In the genomic region with DNA sequence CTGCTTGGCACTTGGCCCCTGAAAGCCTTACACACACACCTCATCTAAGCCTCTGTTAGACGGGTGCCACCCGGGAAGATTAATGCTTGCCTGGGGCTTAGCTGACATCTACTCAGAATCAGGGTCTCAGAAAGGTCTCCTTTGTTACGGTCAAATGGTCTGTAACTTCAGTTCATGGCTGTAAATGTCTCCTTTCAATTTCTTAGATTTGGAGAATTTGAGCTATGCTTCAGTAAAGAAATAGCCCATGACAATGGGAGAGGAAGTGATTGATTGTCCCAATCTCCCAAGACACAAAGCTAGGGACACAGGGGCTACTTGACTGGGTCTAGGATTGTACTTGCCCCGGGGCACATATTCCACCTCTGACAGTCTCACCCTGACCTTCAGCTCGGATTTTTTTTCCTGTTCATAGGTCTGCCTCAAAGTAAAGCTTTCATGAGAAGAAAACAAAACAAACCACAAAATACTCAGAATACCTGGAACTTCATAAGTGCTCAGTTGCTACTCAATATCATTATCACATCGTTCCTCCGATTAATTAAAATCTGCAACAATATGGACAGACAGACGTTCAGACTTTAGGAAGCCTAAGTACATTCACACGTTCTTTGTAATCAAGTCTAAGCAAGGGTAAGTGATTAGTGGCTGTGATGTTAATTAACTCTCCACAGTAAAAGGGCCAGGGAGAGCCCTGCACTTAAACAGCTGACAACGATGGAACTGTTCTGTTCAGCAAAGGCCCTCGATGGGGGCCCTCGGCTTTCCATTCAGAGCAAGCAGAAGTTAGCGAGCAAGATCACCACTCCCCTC, we compare ENCODE assay signal across 15 mouse cellular contexts.
DNase-seq lines count a peak whose midpoint lies in the region; ATAC-seq lines count a peak whose summit lies in the region.
"Had no signal": no experiment of that assay in that cellular context is flagged by ENCODE, and none has a peak within 500 bp of the region (broad histone marks: within the 10 kb centered on the region; RNA-seq: fewer than 3 reads in every experiment).

No protein-coding gene starts in this region.

- WGBS in neural tube, embryonic 11.5 days, result 43% methylated on average over 13 of the region's 13 CpGs
- WGBS in hindbrain, embryonic 15.5 days, result 33% methylated on average over 13 of the region's 13 CpGs

- H3K4me2 ChIP-seq in neural tube, embryonic 11.5 days (ENCODE audit: low read depth), result no peak overlapping the region
- no peak overlapping the region for H3K4me2 ChIP-seq in hindbrain, embryonic 15.5 days
- H3K4me2 ChIP-seq: embryonic facial prominence, embryonic 15.5 days; lung, embryonic 14.5 days had no signal

- H3K9me3 ChIP-seq in neural tube, embryonic 11.5 days (ENCODE audit: control insufficient read depth, low read length), result no peaks in the 10 kb centered on the region
- H3K9me3 ChIP-seq in hindbrain, embryonic 15.5 days, result no peaks in the 10 kb centered on the region
- H3K9me3 ChIP-seq: embryonic facial prominence, embryonic 15.5 days had no signal

- peak; percentile 53; the same call in 1 of the 2 replicates for ATAC-seq in neural tube, embryonic 11.5 days (ENCODE audit: insufficient read depth, low FRiP score, low TSS enrichment)
- ATAC-seq in hindbrain, embryonic 15.5 days (ENCODE audit: low FRiP score, low read depth), result peak; percentile 84

- no peaks in the 10 kb centered on the region for H3K27me3 ChIP-seq in neural tube, embryonic 11.5 days (ENCODE audit: control insufficient read depth, insufficient read depth, low read length)
- no peaks in the 10 kb centered on the region for H3K27me3 ChIP-seq in hindbrain, embryonic 15.5 days
- H3K27me3 ChIP-seq: embryonic facial prominence, embryonic 15.5 days had no signal

- no peaks in the 10 kb centered on the region for H3K36me3 ChIP-seq in neural tube, embryonic 11.5 days (ENCODE audit: control insufficient read depth, insufficient read depth, low read length)
- no peaks in the 10 kb centered on the region for H3K36me3 ChIP-seq in hindbrain, embryonic 15.5 days
- H3K36me3 ChIP-seq: embryonic facial prominence, embryonic 15.5 days had no signal

- no peak overlapping the region for H3K27ac ChIP-seq in neural tube, embryonic 11.5 days (ENCODE audit: low read depth, low read length)
- no peak overlapping the region for H3K27ac ChIP-seq in hindbrain, embryonic 15.5 days (replicated peaks)
- H3K27ac ChIP-seq: embryonic facial prominence, embryonic 15.5 days had no signal

- no peak overlapping the region for H3K4me3 ChIP-seq in neural tube, embryonic 11.5 days (ENCODE audit: low read depth, low read length)
- H3K4me3 ChIP-seq in hindbrain, embryonic 15.5 days, result no peak overlapping the region
- H3K4me3 ChIP-seq: embryonic facial prominence, embryonic 15.5 days had no signal

- DNase-seq in neural tube, embryonic 11.5 days (ENCODE audit: low spot score), result peak; percentile 18
- DNase-seq in neural tube, embryonic 10.5 days (ENCODE audit: extremely low spot score, low spot score), result no peak
- DNase-seq in embryo, embryonic 10.5 days (ENCODE audit: low spot score), result peak; percentile 34
- no peak for DNase-seq in heart, adult 9 months (ENCODE audit: low spot score in 2 of 2)
- DNase-seq in lung, postnatal 4 days, result no peak
- no peak for DNase-seq in frontal cortex, postnatal 14 days (ENCODE audit: low spot score in 2 of 2)
- DNase-seq: adrenal gland, postnatal 36 days; cerebellum, postnatal 25 days; gastrocnemius, postnatal 36 days; kidney, adult 2 months; kidney, postnatal 25 days; layer of hippocampus, adult 9-11 months; lung, embryonic 14.5 days had no signal

- no peak overlapping the region for H3K9ac ChIP-seq in neural tube, embryonic 11.5 days (ENCODE audit: low read length)
- H3K9ac ChIP-seq in hindbrain, embryonic 15.5 days, result no peak overlapping the region
- H3K9ac ChIP-seq: embryonic facial prominence, embryonic 15.5 days; lung, embryonic 14.5 days had no signal

- peaks cover 5% of the 10 kb centered on the region for H3K4me1 ChIP-seq in neural tube, embryonic 11.5 days (ENCODE audit: control insufficient read depth, insufficient read depth, low read length)
- H3K4me1 ChIP-seq in hindbrain, embryonic 15.5 days (replicated peaks), result no peaks in the 10 kb centered on the region
- H3K4me1 ChIP-seq: embryonic facial prominence, embryonic 15.5 days had no signal

Comparison
In these comparisons a context has a peak if more than half of its experiments do, and no peak if none do; other contexts are left out.
1. DNase-seq: peak in neural tube, embryonic 11.5 days (single experiment) and embryo, embryonic 10.5 days (single experiment); none in neural tube, embryonic 10.5 days (single experiment), heart, adult 9 months (0 of 2), lung, postnatal 4 days (0 of 2) and frontal cortex, postnatal 14 days (0 of 2).